Mouse (Mus musculus) neural tube, embryonic 15.5 days (tissue): ENCODE measurements around the gene Olfml2a. TPM values are rescaled to one million over a fixed set of nuclear protein-coding genes. Genes with fewer than 3 reads are reported as not detected.

Source experiments
- ATAC-seq: fragments of 200-750 bp; cut with Nextera tagmentation; 2 replicates; pipeline ENCODE4 v1.8.0; 2017; ENCODE audit warnings: mild to moderate bottlenecking, moderate TSS enrichment, moderate library complexity; ENCODE audit not compliant: low FRiP score
- H3K27ac ChIP-seq: fragments of 300-500 bp; sonication (generic); replicated peaks from 2 replicates; pipeline ENCODE4 v1.5.1; 2015; ENCODE audit warnings: mild to moderate bottlenecking, inconsistent platforms
- H3K27me3 ChIP-seq: fragments of 300-500 bp; sonication (generic); replicated peaks from 2 replicates; pipeline ENCODE4 v1.6.1; 2015; ENCODE audit warnings: inconsistent platforms
- H3K36me3 ChIP-seq: fragments of 300-500 bp; sonication (generic); 2 replicates; pipeline ENCODE4 v1.6.1; 2015; ENCODE audit warnings: inconsistent platforms
- H3K4me1 ChIP-seq: fragments of 300-500 bp; sonication (generic); 2 replicates; pipeline ENCODE4 v1.6.1; 2015; ENCODE audit warnings: inconsistent platforms
- H3K4me2 ChIP-seq: fragments of 300-500 bp; sonication (generic); 2 replicates; pipeline ENCODE4 v1.6.1; 2015; ENCODE audit warnings: inconsistent platforms, mild to moderate bottlenecking, moderate library complexity
- H3K4me3 ChIP-seq: fragments of 300-500 bp; sonication (generic); replicated peaks from 2 replicates; pipeline ENCODE4 v1.5.1; 2015; ENCODE audit warnings: mild to moderate bottlenecking, inconsistent platforms
- H3K9ac ChIP-seq: fragments of 300-500 bp; sonication (generic); replicated peaks from 2 replicates; pipeline ENCODE4 v1.6.1; 2015; ENCODE audit warnings: mild to moderate bottlenecking, inconsistent platforms
- H3K9me3 ChIP-seq: fragments of 300-500 bp; sonication (generic); replicated peaks from 2 replicates; pipeline ENCODE4 v1.6.1; 2016; ENCODE audit warnings: inconsistent platforms
- WGBS: fragments of 180-500 bp; shearing (Covaris S2); methylation state at CpG from one replicate; pipeline ENCODE4 v1.1.7; 2015; ENCODE audit warnings: mixed read lengths; 5-methylcytosine and 5-hydroxymethylcytosine counted together
- polyA plus RNA-seq: library from polyadenylated mRNA; unstranded; fragments of >200 nt; fragmentation: Nextera tagmentation; extraction: Ambion mirVana; gene quantifications from 2 replicates; pipeline ENCODE4 v1.2.1, GENCODE M21; 2015

The Olfml2a gene
- 7.1 and 8.4 TPM in 2 replicates for polyA plus RNA-seq

GRCm38 (mm10) chr2:38931851-38932667 lies at the start of gene Olfml2a:
TSS of gene Olfml2a (plus strand) at chr2:38931978.
- no peaks in the 10 kb centered on the region for H3K9me3 ChIP-seq

GRCm38 (mm10) chr2:38902866-38903265 lies 28.9 kb upstream of the Olfml2a start:
- Histone ChIP-seq H3K9ac (no peak overlapping the region), H3K4me2 (no peak overlapping the region), H3K4me1 (peaks cover 7% of the 10 kb centered on the region), H3K4me3 (no peak overlapping the region), H3K9me3 (no peaks in the 10 kb centered on the region), H3K27ac (no peak overlapping the region), H3K27me3 (no peaks in the 10 kb centered on the region), H3K36me3 (no peaks in the 10 kb centered on the region)
- ATAC-seq: no peak

More at GRCm38 (mm10) chr2:38931851-38932667, at the start of gene Olfml2a:
- H3K27ac ChIP-seq: no peak within 1 kb of the TSS
- peak within 1 kb of the TSS; percentile 45 for H3K9ac ChIP-seq
- peak within 1 kb of the TSS; percentile 94 for H3K4me2 ChIP-seq
- 8% methylated on average over 31 of the region's 32 CpGs for WGBS
- H3K27me3 ChIP-seq: peaks cover 5% of the 10 kb centered on the region; the same call in 1 of the 2 replicates
- H3K4me1 ChIP-seq: peaks cover 24% of the 10 kb centered on the region
- ATAC-seq: peak; percentile 60
- H3K36me3 ChIP-seq: no peaks in the 10 kb centered on the region
- peak within 1 kb of the TSS; percentile 42 for H3K4me3 ChIP-seq

- Histone ChIP-seq H3K9ac (no peak overlapping the region), H3K27ac (no peak overlapping the region), H3K9me3 (no peaks in the 10 kb centered on the region), H3K27me3 (no peaks in the 10 kb centered on the region), H3K36me3 (no peaks in the 10 kb centered on the region), H3K4me1 (peaks cover 7% of the 10 kb centered on the region), H3K4me3 (no peak overlapping the region), H3K4me2 (no peak overlapping the region)
- 92% methylated on average over 1 of the region's 1 CpGs for WGBS
- ATAC-seq: no peak
Measured at GRCm38 (mm10) chr2:38904290-38904689, 27.5 kb upstream of the Olfml2a start.

GRCm38 (mm10) chr2:38906097-38906496 lies 25.7 kb upstream of the Olfml2a start:
- Histone ChIP-seq H3K4me3 (no peak overlapping the region), H3K4me2 (no peak overlapping the region), H3K27ac (no peak overlapping the region), H3K36me3 (no peaks in the 10 kb centered on the region), H3K4me1 (peaks cover 7% of the 10 kb centered on the region), H3K9me3 (no peaks in the 10 kb centered on the region), H3K9ac (no peak overlapping the region), H3K27me3 (no peaks in the 10 kb centered on the region)
- no peak for ATAC-seq
- 64% methylated on average over 5 of the region's 5 CpGs for WGBS

GRCm38 (mm10) chr2:38908604-38909003 lies 23.2 kb upstream of the Olfml2a start:
- Histone ChIP-seq H3K9me3 (no peaks in the 10 kb centered on the region), H3K27ac (no peak overlapping the region), H3K4me3 (no peak overlapping the region), H3K27me3 (no peaks in the 10 kb centered on the region), H3K9ac (no peak overlapping the region), H3K4me1 (peaks cover 7% of the 10 kb centered on the region), H3K36me3 (no peaks in the 10 kb centered on the region), H3K4me2 (no peak overlapping the region)
- 72% methylated on average over 1 of the region's 1 CpGs for whole genome bisulfite sequencing
- no peak for ATAC-seq

GRCm38 (mm10) chr2:38914517-38914916 lies 17.3 kb upstream of the Olfml2a start:
- 50% methylated on average over 1 of the region's 1 CpGs for WGBS
- no peak for ATAC-seq

DNA sequence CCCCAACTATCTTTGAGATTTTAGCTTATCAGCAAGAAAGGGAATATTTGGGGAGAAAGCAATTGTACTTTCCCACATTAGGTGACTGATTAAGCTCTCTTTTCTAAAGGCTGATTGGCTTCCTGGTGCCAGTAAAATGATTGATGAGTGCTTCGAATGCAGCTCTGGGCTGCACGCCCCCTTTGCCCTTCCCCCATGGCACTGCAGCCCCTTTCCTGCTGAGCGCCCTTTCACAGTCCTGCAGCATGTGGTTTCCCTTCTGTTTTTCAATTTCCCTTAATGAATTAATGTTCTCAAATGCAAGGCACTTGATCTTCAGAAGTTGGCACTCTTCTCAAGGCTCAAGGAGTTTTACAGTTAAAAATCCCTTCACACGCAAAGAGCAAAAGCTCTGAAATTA lies 16.8 kb upstream of the Olfml2a start:
- Histone ChIP-seq H3K4me1 (0 out of 2 replicates have a peak, but pooled peaks cover 3% of the 10 kb centered on the region), H3K9ac (no peak overlapping the region), H3K27me3 (no peaks in the 10 kb centered on the region), H3K4me3 (no peak overlapping the region), H3K9me3 (no peaks in the 10 kb centered on the region), H3K36me3 (no peaks in the 10 kb centered on the region), H3K27ac (no peak overlapping the region), H3K4me2 (no peak overlapping the region)
- 13% methylated on average over 4 of the region's 4 CpGs for WGBS
- no peak for ATAC-seq

More at GRCm38 (mm10) chr2:38914517-38914916, 17.3 kb upstream of the Olfml2a start:
- no peaks in the 10 kb centered on the region for H3K9me3 ChIP-seq
- H3K27ac ChIP-seq: no peak overlapping the region
- H3K27me3 ChIP-seq: no peaks in the 10 kb centered on the region
- H3K9ac ChIP-seq: no peak overlapping the region
- H3K4me2 ChIP-seq: no peak overlapping the region
- H3K4me3 ChIP-seq: no peak overlapping the region
- H3K36me3 ChIP-seq: no peaks in the 10 kb centered on the region
- 0 out of 2 replicates have a peak, but pooled peaks cover 3% of the 10 kb centered on the region for H3K4me1 ChIP-seq

- ATAC-seq: no peak
- Histone ChIP-seq H3K9me3 (no peaks in the 10 kb centered on the region), H3K27ac (no peak overlapping the region), H3K36me3 (no peaks in the 10 kb centered on the region), H3K4me3 (no peak overlapping the region), H3K9ac (no peak overlapping the region), H3K4me1 (0 out of 2 replicates have a peak, but pooled peaks cover 3% of the 10 kb centered on the region), H3K4me2 (no peak overlapping the region), H3K27me3 (no peaks in the 10 kb centered on the region)
- 29% methylated on average over 4 of the region's 4 CpGs for WGBS
Measured at GRCm38 (mm10) chr2:38916947-38917691, 14.7 kb upstream of the Olfml2a start.

GRCm38 (mm10) chr2:38921374-38921773 lies 10.4 kb upstream of the Olfml2a start:
- H3K36me3 ChIP-seq: no peaks in the 10 kb centered on the region
- 9% methylated on average over 1 of the region's 1 CpGs for WGBS
- no peaks in the 10 kb centered on the region for H3K9me3 ChIP-seq
- H3K27ac ChIP-seq: no peak overlapping the region
- ATAC-seq: no peak
- peaks cover 13% of the 10 kb centered on the region for H3K4me1 ChIP-seq
- H3K4me3 ChIP-seq: no peak overlapping the region
- H3K9ac ChIP-seq: no peak overlapping the region
- no peak overlapping the region for H3K4me2 ChIP-seq
- H3K27me3 ChIP-seq: no peaks in the 10 kb centered on the region

- H3K27ac ChIP-seq: no peak overlapping the region
- no peak overlapping the region for H3K4me3 ChIP-seq
- 19% methylated on average over 3 of the region's 3 CpGs for WGBS
- H3K36me3 ChIP-seq: no peaks in the 10 kb centered on the region
- ATAC-seq: no peak
- no peaks in the 10 kb centered on the region for H3K27me3 ChIP-seq
- no peaks in the 10 kb centered on the region for H3K9me3 ChIP-seq
- H3K9ac ChIP-seq: no peak overlapping the region
- peaks cover 17% of the 10 kb centered on the region for H3K4me1 ChIP-seq
- H3K4me2 ChIP-seq: no peak overlapping the region
Measured at GRCm38 (mm10) chr2:38923471-38923870, 8.3 kb upstream of the Olfml2a start.

- Histone ChIP-seq H3K27me3 (no peaks in the 10 kb centered on the region), H3K9ac (no peak overlapping the region), H3K4me3 (no peak overlapping the region), H3K27ac (no peak overlapping the region), H3K9me3 (no peaks in the 10 kb centered on the region), H3K4me2 (peak overlapping the region; percentile 96), H3K36me3 (no peaks in the 10 kb centered on the region), H3K4me1 (peaks cover 17% of the 10 kb centered on the region)
- WGBS: 28% methylated on average over 2 of the region's 2 CpGs
- no peak for ATAC-seq
Measured at GRCm38 (mm10) chr2:38923911-38924310, 7.9 kb upstream of the Olfml2a start.

GRCm38 (mm10) chr2:38924571-38924970 lies 7.2 kb upstream of the Olfml2a start:
- Histone ChIP-seq H3K9ac (peak overlapping the region; percentile 71), H3K36me3 (no peaks in the 10 kb centered on the region), H3K4me2 (peak overlapping the region; percentile 96), H3K4me1 (peaks cover 17% of the 10 kb centered on the region), H3K27ac (no peak overlapping the region), H3K4me3 (peak overlapping the region; percentile 78), H3K27me3 (no peaks in the 10 kb centered on the region), H3K9me3 (no peaks in the 10 kb centered on the region)
- no peak for ATAC-seq
- 5% methylated on average over 10 of the region's 10 CpGs for WGBS
